ENCODE assay signal across 22 mouse cellular contexts in the genomic region with DNA sequence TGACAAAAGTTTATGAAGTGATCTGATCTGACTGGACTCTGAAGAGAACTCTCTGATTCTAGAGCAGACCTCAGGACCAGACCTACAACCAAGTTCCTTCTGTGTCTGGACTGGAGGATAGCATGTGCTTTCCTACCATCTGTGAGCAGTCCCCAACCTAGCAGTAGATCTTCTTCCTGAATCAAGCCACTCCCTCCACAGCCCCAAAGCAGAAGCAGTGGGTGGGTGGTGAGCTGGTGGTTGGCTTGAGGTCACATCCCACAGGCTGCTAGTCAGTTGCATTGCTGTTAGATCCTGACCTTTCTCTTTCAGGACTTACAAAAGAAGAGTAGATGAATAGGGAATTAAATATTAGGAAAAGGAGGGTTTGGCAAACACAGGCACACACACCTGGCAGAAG. TPM values are rescaled to one million over a fixed set of nuclear protein-coding genes. Genes with fewer than 3 reads are reported as not detected.
DNase-seq lines count a peak whose midpoint lies in the region; ATAC-seq lines count a peak whose summit lies in the region.
"Had no signal": no experiment of that assay in that cellular context is flagged by ENCODE, and none has a peak within 500 bp of the region (broad histone marks: within the 10 kb centered on the region; RNA-seq: fewer than 3 reads in every experiment).

No protein-coding gene starts in this region.

- H3K27ac ChIP-seq in liver, embryonic 11.5 days (ENCODE audit: low read depth, low read length), result no peak overlapping the region
- H3K27ac ChIP-seq: embryonic facial prominence, embryonic 15.5 days; forebrain, embryonic 10.5 days; gastrocnemius, adult 2 months; hindbrain, embryonic 13.5 days; hindbrain, postnatal 0 days had no signal

- no peak overlapping the region for H3K9ac ChIP-seq in liver, embryonic 11.5 days (ENCODE audit: low read depth, low read length)
- H3K9ac ChIP-seq: embryonic facial prominence, embryonic 15.5 days; heart, embryonic 12.5 days; hindbrain, embryonic 13.5 days had no signal

- DNase-seq in liver, result peak; percentile 14
- DNase-seq in liver, embryonic 11.5 days (ENCODE audit: low spot score), result no peak
- DNase-seq in monocyte, adult 2 months (ENCODE audit: low read depth in 1 of 2, low spot score in 2 of 2), result peak; percentile 9 to 17
- DNase-seq in adrenal gland, postnatal 25 days, result no peak
- no peak for DNase-seq in urinary bladder, postnatal 14 days (ENCODE audit: low spot score)
- DNase-seq: adrenal gland, adult 8-10 months; cerebellum, adult 18-20 months; cerebellum, postnatal 10 days; embryo, embryonic 11 days; gastrocnemius, adult 2 months; gastrocnemius, postnatal 25 days; heart, postnatal 4 days had no signal

- no peaks in the 10 kb centered on the region for H3K36me3 ChIP-seq in liver, embryonic 11.5 days (ENCODE audit: control insufficient read depth, insufficient read depth, low read length)
- H3K36me3 ChIP-seq: embryonic facial prominence, embryonic 15.5 days; forebrain, embryonic 10.5 days; heart, embryonic 12.5 days; hindbrain, embryonic 13.5 days had no signal

- H3K9me3 ChIP-seq in liver, embryonic 11.5 days (ENCODE audit: control insufficient read depth, low read length), result no peaks in the 10 kb centered on the region
- H3K9me3 ChIP-seq: embryonic facial prominence, embryonic 15.5 days; forebrain, embryonic 10.5 days; heart, embryonic 12.5 days; hindbrain, embryonic 13.5 days had no signal

- no peak overlapping the region for H3K4me2 ChIP-seq in liver, embryonic 11.5 days
- H3K4me2 ChIP-seq: embryonic facial prominence, embryonic 15.5 days; heart, embryonic 12.5 days; hindbrain, embryonic 13.5 days had no signal

- H3K27me3 ChIP-seq in liver, embryonic 11.5 days (replicated peaks; ENCODE audit: control insufficient read depth, insufficient read depth, low read length), result no peaks in the 10 kb centered on the region
- H3K27me3 ChIP-seq: embryonic facial prominence, embryonic 15.5 days; heart, embryonic 12.5 days; hindbrain, embryonic 13.5 days had no signal

- no peaks in the 10 kb centered on the region for H3K4me1 ChIP-seq in liver, embryonic 11.5 days (replicated peaks; ENCODE audit: control insufficient read depth, insufficient read depth, low read length)
- H3K4me1 ChIP-seq: embryonic facial prominence, embryonic 15.5 days; forebrain, embryonic 10.5 days; heart, embryonic 12.5 days; hindbrain, embryonic 13.5 days had no signal

- H3K4me3 ChIP-seq in liver, embryonic 11.5 days (ENCODE audit: low read depth, low read length), result no peak overlapping the region
- H3K4me3 ChIP-seq: embryonic facial prominence, embryonic 15.5 days; erythroblast, embryonic 14.5 days; forebrain, embryonic 10.5 days; gastrocnemius, adult 2 months; heart, embryonic 12.5 days; hindbrain, embryonic 13.5 days had no signal

- ATAC-seq in liver, embryonic 11.5 days (replicated peaks; ENCODE audit: low FRiP score), result no peak
- no peak; the same call in 1 of the 2 replicates for ATAC-seq in monocyte, adult 5-6 weeks (replicated peaks; ENCODE audit: insufficient number of reproducible peaks, low FRiP score, low TSS enrichment, poor library complexity, severe bottlenecking)
- ATAC-seq in granulocyte monocyte progenitor cell, adult 5-6 weeks (replicated peaks; ENCODE audit: poor library complexity, severe bottlenecking), result peak; percentile 100
- ATAC-seq in megakaryocyte progenitor cell, adult 5-6 weeks (replicated peaks; ENCODE audit: poor library complexity), result peak; percentile 99
- ATAC-seq: forebrain, embryonic 14.5 days; hindbrain, postnatal 0 days had no signal

RNA-seq across cellular contexts. Expression of a gene that starts 16.0 kb away (rescaled TPM):
- polyA plus RNA-seq in liver, embryonic 11.5 days (2014; fragmentation: Nextera tagmentation; extraction: Ambion mirVana), result 19.0 and 20.3 TPM in 2 replicates
- total RNA-seq in monocyte, adult 5-6 weeks (2017), result 3.4 to 9.2 TPM (median 3.7 TPM) in 3 replicates
- 49.8 and 63.2 TPM in 2 replicates for total RNA-seq in granulocyte monocyte progenitor cell, adult 5-6 weeks (2014; fragmentation: Nextera tagmentation)
- total RNA-seq in granulocyte monocyte progenitor cell, adult 5-6 weeks (2017), result 33.5 and 38.3 TPM in 2 replicates
- total RNA-seq in megakaryocyte progenitor cell, adult 5-6 weeks (2015), result 32.5 and 38.7 TPM in 2 replicates
- 29.1 and 46.2 TPM in 2 replicates for total RNA-seq in megakaryocyte progenitor cell, adult 5-6 weeks (2017)
- total RNA-seq in adrenal gland, postnatal 25 days (2021), result 18.9 and 34.5 TPM in 2 replicates

Comparison
In these comparisons a context has a peak if more than half of its experiments do, and no peak if none do; other contexts are left out.
1. DNase-seq: peak in liver (single experiment) and monocyte, adult 2 months (2 of 2); none in liver, embryonic 11.5 days (single experiment), adrenal gland, postnatal 25 days (single experiment) and urinary bladder, postnatal 14 days (single experiment).
2. ATAC-seq: peak in granulocyte monocyte progenitor cell, adult 5-6 weeks (single experiment) and megakaryocyte progenitor cell, adult 5-6 weeks (single experiment); none in liver, embryonic 11.5 days (single experiment) and monocyte, adult 5-6 weeks (single experiment).